Mouse (Mus musculus) liver, postnatal 0 days (tissue): ENCODE results near the gene Gm36176.

Experiments used
- CTCF ChIP-seq: sonication (generic); IDR thresholded peaks from 2 replicates; pipeline ENCODE4 v1.5.1; 2016; ENCODE audit warnings: antibody characterized with exemption, low read depth
- EP300 ChIP-seq: IDR thresholded peaks from 2 replicates; pipeline ENCODE4 v1.6.1; 2016; ENCODE audit warnings: antibody characterized with exemption, low read depth, mild to moderate bottlenecking

GRCm38 (mm10) chr10:77846503-77846902, at the start of gene Gm36176:
- no peak for TF ChIP-seq CTCF
- TF ChIP-seq EP300: no peak
